Mouse (Mus musculus) effector memory CD4-positive, alpha-beta T cell, adult 7 months (primary cell): ENCODE data around the gene Cltrn. TPM values are rescaled to one million over a fixed set of nuclear protein-coding genes. Genes with fewer than 3 reads are reported as not detected.

ENCODE experiments used
- polyA plus RNA-seq: library from polyadenylated mRNA; unstranded; fragments of 100-300 nt; shearing (Covaris generic); gene quantifications from one replicate; pipeline ENCODE4 v1.2.1, GENCODE M21; 2017

The Cltrn gene
- polyA plus RNA-seq, result not detected

DNA sequence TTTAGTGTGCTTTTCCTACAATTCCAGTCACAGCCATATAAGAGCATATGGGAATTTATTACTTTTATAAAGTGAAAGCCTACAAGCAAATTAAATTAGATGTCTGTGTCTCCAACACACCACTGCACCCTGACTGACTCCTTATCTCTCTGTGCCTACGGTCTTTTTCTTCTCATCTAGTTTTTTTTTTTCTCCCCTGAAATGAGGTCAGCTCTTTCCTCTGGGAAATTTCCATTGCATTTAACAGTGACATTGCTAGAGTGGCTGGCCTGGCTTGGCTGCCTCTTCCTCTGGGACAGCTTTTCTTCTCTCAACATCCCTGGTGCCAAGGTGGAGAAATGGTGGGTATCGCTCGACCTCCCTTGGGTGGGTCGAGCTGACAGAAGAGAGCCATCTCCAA lies at the start of gene Cltrn:
Gene Cltrn, plus strand, starts transcription at position 249 of the 400 bp plus-strand sequence.

DNA sequence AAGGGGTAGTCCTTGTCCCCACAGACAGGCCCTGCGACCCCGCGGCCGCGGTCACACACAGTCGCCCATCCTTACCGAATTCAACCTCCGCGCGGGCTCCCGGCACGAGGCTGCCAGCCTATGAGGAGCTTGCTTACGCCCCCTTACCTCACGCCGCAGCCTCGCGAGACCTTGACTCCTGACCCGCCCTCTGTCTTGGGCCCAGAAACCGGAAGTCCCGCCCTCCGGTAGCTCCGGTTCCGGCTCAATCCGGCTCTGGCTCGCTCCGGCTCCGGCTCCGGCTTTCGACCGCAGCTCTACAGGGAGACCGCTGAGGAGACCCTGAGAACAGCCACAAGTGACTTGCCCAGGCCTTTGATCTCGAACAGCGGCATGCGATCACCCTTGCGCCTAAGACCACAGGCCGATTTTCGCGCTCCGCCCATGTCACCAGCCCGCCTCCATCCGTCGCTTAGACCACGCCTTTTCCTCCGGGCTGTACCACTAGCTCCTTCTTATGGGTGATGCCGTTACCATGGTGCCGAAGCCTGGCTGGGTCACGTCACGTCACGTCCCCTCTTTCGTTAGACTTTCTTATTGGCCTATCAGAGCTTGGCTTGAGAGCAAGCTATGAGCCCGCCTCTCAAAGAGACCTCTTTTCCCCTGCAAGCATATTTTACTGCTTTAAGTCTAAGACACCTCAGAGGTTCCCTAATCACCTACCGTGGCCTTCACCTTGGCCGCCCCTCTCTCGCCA lies 12.4 kb upstream of the Cltrn start, which contains the start of gene Siah1b:
Gene Siah1b, minus strand, starts transcription at position 454 of the 736 bp plus-strand sequence.

DNA sequence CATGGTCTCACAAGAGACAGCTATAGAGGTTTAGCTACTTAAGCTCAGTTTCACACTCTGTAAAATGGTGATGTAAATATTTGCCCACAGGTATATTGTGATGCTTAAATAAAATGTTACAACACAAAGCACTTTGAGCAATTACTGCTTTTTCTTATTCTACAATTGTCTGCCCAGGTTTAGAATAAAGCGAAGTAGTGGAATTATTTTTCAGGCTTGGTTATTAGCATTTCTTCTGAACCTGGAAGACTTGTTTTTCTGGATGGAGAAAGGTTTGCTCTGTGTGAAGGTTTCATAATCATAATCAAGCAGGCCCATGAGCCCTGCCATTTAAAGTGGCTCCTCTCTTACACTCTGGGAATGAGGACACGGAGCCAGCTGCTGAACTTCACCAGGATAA lies 50.4 kb downstream of the Cltrn start, which contains the start of gene Ace2:
Gene Ace2, plus strand, starts transcription at position 301 of the 400 bp plus-strand sequence.

Other genes starting within 250 kb of the Cltrn start
- gene Ap1s2, start 179.8 kb upstream of the Cltrn start, polyA plus RNA-seq, result 49.4 TPM
- gene Zrsr2, start 130.2 kb upstream of the Cltrn start, polyA plus RNA-seq, result 119 TPM
- 9.9 TPM for gene Car5b, start 60.8 kb upstream of the Cltrn start, polyA plus RNA-seq
- gene Siah1b, start 12.3 kb upstream of the Cltrn start, polyA plus RNA-seq, result 5.9 TPM
- not detected for gene Ace2, start 50.5 kb downstream of the Cltrn start, polyA plus RNA-seq
- gene Bmx, start 169.4 kb downstream of the Cltrn start, polyA plus RNA-seq, result not detected
- not detected for gene Pir, start 180.5 kb downstream of the Cltrn start, polyA plus RNA-seq